Mouse (Mus musculus): ENCODE measurements at regions not wholly inside any gene's neighbourhood (a gene's known extent, or its start where the extent isn't known, plus 50 kb on each side); places are given as distances from the start of the nearest gene placed in this dataset.
A peak's percentile ranks its signal among the peaks of the same experiment; 100 is the strongest.

DNA sequence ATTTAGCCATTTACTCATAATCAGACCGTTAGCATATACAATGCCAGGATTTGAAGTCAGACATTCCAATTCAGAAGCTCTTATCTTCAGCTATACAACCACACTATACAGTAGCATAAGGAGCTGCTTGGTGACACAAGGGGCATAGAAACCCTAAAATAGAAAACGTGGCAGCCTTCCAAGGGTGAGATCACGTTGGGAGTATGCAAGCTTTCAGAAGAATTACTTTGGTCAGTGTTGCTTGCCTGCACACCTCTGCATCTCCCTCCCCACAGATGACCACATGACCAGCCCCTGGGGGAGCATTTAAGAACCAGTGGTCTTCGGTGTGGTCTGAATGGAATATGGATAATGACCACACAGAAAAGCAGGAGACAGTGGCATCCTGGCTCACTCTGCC is 74.9 kb upstream of the Gnao1 start:
- 60% methylated on average over 4 of the region's 4 CpGs for WGBS
- no peaks in the 10 kb centered on the region for H3K27me3 ChIP-seq (ENCODE audit: insufficient read depth, low read length)
- no peaks in the 10 kb centered on the region for H3K9me3 ChIP-seq (ENCODE audit: low read length)
- no peak overlapping the region for H3K4me2 ChIP-seq (ENCODE audit: low read depth, low read length)
- TF ChIP-seq CTCF (IDR thresholded peaks at IDR 0.05; ENCODE audit: low read depth) = no peak
- ATAC-seq (no peak), DNase-seq (ENCODE audit: low spot score) (no peak)
- H3K4me3 ChIP-seq (ENCODE audit: low read length) = no peak overlapping the region
- H3K36me3 ChIP-seq (ENCODE audit: insufficient read depth, low read length) = no peaks in the 10 kb centered on the region
- no peak overlapping the region for H3K27ac ChIP-seq
- peaks cover 3% of the 10 kb centered on the region; the same call in 1 of the 2 replicates for H3K4me1 ChIP-seq (ENCODE audit: insufficient read depth, low read length)
- no peak overlapping the region for H3K9ac ChIP-seq (replicated peaks; ENCODE audit: low read length)

DNA sequence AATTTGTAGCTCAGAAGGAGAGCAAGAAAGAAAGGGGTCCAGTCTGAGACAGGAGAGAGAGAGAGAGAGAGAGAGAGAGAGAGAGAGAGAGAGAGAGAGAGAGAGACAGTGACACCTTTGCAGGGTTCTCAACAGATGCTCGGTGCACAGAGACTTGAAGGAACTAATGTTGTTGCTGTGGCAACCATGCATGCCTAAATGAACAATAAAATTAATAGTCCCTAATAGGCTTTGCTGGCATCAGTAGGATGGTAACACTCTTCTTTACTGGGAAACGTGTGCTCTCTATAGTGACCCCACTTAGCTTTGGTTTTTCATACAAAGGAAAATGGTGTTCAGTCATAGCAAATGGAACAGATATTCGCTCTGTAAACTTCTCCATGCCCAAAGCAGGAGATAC is 69.5 kb upstream of the Gnao1 start:
- no peak overlapping the region for H3K27ac ChIP-seq
- ATAC-seq (0 out of 2 replicates have a peak, but pooled peaks have one; percentile 29), DNase-seq (ENCODE audit: low spot score) (peak; percentile 54)
- no peaks in the 10 kb centered on the region for H3K36me3 ChIP-seq (ENCODE audit: insufficient read depth, low read length)
- no peak overlapping the region for H3K4me3 ChIP-seq (ENCODE audit: low read length)
- no peaks in the 10 kb centered on the region for H3K27me3 ChIP-seq (ENCODE audit: insufficient read depth, low read length)
- no peaks in the 10 kb centered on the region for H3K4me1 ChIP-seq (ENCODE audit: insufficient read depth, low read length)
- no peak for TF ChIP-seq CTCF (IDR thresholded peaks at IDR 0.05; ENCODE audit: low read depth)
- 40% methylated on average over 3 of the region's 3 CpGs for WGBS
- no peaks in the 10 kb centered on the region for H3K9me3 ChIP-seq (ENCODE audit: low read length)
- no peak overlapping the region for H3K4me2 ChIP-seq (ENCODE audit: low read depth, low read length)
- no peak overlapping the region for H3K9ac ChIP-seq (replicated peaks; ENCODE audit: low read length)

DNA sequence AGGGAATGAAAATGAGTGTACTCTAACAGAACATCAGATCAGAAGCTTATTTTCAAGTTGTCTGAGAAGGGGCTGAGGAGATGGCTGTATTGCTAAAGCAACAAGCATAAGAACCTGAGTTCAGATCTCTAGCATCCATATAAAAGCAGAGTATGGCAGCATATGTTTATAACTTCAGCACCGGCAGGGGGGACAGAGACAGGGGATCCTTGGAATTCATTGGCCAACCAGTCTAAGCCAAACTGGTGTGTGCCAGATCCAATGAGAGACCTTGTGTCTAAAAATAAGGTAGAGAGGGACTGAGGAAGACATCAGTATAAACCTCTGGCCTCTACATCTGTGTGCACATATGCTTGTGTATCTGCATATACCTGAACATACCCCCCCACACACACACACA is 61.0 kb upstream of the Gnao1 start:
- Histone ChIP-seq H3K9ac (replicated peaks; ENCODE audit: low read length) (no peak overlapping the region), H3K27me3 (ENCODE audit: insufficient read depth, low read length) (no peaks in the 10 kb centered on the region), H3K4me3 (ENCODE audit: low read length) (no peak overlapping the region), H3K4me1 (ENCODE audit: insufficient read depth, low read length) (no peaks in the 10 kb centered on the region), H3K4me2 (ENCODE audit: low read depth, low read length) (no peak overlapping the region), H3K27ac (no peak overlapping the region), H3K9me3 (ENCODE audit: low read length) (no peaks in the 10 kb centered on the region), H3K36me3 (ENCODE audit: insufficient read depth, low read length) (no peaks in the 10 kb centered on the region)
- WGBS = 78% methylated on average over 1 of the region's 1 CpGs
- TF ChIP-seq CTCF (IDR thresholded peaks at IDR 0.05; ENCODE audit: low read depth) = no peak
- ATAC-seq = no peak
- no peak for DNase-seq (ENCODE audit: low spot score)

DNA sequence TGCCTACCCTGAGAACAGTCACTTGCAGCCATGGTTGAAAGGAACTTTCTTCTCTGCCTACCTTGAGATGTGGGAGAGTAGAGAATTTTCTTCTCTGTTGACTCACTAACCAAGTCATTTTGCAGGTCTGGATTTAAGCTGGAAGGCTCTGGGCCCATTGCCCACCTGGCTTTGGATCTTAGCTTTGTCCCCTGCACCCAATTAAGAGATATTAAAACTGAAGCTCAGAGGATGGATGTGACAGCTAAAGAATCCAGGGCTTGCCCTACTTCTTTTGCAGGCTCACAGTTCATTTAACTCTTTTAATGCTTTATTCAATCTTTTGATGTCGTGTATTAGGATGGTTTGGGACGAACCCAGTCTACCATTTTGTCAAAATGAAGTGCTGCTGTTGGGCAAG is 58.8 kb upstream of the Gnao1 start:
- no peak overlapping the region for H3K4me3 ChIP-seq (ENCODE audit: low read length)
- no peak overlapping the region for H3K27ac ChIP-seq
- no peaks in the 10 kb centered on the region for H3K36me3 ChIP-seq (ENCODE audit: insufficient read depth, low read length)
- H3K9me3 ChIP-seq (ENCODE audit: low read length) = no peaks in the 10 kb centered on the region
- H3K4me2 ChIP-seq (ENCODE audit: low read depth, low read length) = no peak overlapping the region
- TF ChIP-seq CTCF (IDR thresholded peaks at IDR 0.05; ENCODE audit: low read depth) = no peak
- DNase-seq (ENCODE audit: low spot score) = no peak
- no peak overlapping the region for H3K9ac ChIP-seq (replicated peaks; ENCODE audit: low read length)
- no peaks in the 10 kb centered on the region for H3K27me3 ChIP-seq (ENCODE audit: insufficient read depth, low read length)
- no peaks in the 10 kb centered on the region for H3K4me1 ChIP-seq (ENCODE audit: insufficient read depth, low read length)
- 58% methylated on average over 2 of the region's 2 CpGs for WGBS
- no peak for ATAC-seq

DNA sequence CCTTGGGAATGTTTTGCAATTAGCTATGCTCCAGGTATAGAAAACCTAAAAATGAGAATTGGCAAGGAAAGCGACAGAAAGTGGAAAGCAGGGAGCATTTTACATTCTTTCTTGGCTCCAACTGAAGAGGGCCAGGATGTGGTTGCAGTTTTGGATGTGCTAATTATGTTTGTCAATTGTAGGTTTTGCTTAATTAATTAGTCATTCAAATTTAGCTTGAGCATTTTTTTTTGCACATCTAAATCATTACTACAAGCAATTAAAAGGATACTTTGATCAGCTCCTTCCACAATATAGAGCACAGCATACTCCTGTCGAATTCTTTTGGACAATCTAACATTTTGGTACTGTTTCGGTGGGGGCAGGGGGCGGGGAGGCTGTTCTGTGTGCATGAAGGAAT is 53.8 kb upstream of the Gnao1 start:
- no peaks in the 10 kb centered on the region for H3K4me1 ChIP-seq (ENCODE audit: insufficient read depth, low read length)

More for the DNA sequence above, 53.8 kb upstream of the Gnao1 start:
- ATAC-seq (no peak), DNase-seq (ENCODE audit: low spot score) (no peak)
- no peaks in the 10 kb centered on the region for H3K9me3 ChIP-seq (ENCODE audit: low read length)
- no peaks in the 10 kb centered on the region for H3K27me3 ChIP-seq (ENCODE audit: insufficient read depth, low read length)
- H3K9ac ChIP-seq (replicated peaks; ENCODE audit: low read length) = no peak overlapping the region
- no peak overlapping the region for H3K27ac ChIP-seq
- 88% methylated on average over 4 of the region's 4 CpGs for WGBS
- H3K4me3 ChIP-seq (ENCODE audit: low read length) = no peak overlapping the region
- H3K4me2 ChIP-seq (ENCODE audit: low read depth, low read length) = no peak overlapping the region
- no peaks in the 10 kb centered on the region for H3K36me3 ChIP-seq (ENCODE audit: insufficient read depth, low read length)
- no peak for TF ChIP-seq CTCF (IDR thresholded peaks at IDR 0.05; ENCODE audit: low read depth)
